Mouse (Mus musculus) ovary, adult 10 weeks (tissue): Measurements from ENCODE around the gene Man1b1. TPM values are rescaled to one million over a fixed set of nuclear protein-coding genes. Genes with fewer than 3 reads are reported as not detected.

Experiments used
- polyA plus RNA-seq: library from polyadenylated mRNA; stranded (reverse); fragments of 350-450 nt; fragmentation: Illumina TruSeq; extraction: RNeasy Lipid Tissue Mini Kit (QIAGEN cat#74804); gene quantifications from one replicate; pipeline ENCODE4 v1.2.3, GENCODE M21; 2014

Gene Man1b1
- 19.7 TPM for polyA plus RNA-seq

GRCm38 (mm10) chr2:25332286-25333160, at the start of gene Man1b1:
Man1b1 (plus strand) TSS chr2:25332338.

GRCm38 (mm10) chr2:25287927-25288649, 44.0 kb upstream of the Man1b1 start, which contains the start of gene Tmem210:
Tmem210 (plus strand) TSS chr2:25288145.

GRCm38 (mm10) chr2:25289651-25290050, 42.5 kb upstream of the Man1b1 start, which contains the start of gene Lrrc26:
Lrrc26 (plus strand) TSS chr2:25289915.

GRCm38 (mm10) chr2:25318971-25319773, 13.0 kb upstream of the Man1b1 start, which contains the start of gene Grin1:
Grin1 (minus strand) TSS chr2:25319187.

GRCm38 (mm10) chr2:25356208-25357079, 24.3 kb downstream of the Man1b1 start, which contains the start of gene Dpp7:
Dpp7 (minus strand) TSS chr2:25356359.

GRCm38 (mm10) chr2:25365091-25365761, 33.1 kb downstream of the Man1b1 start, which contains the start of gene Uap1l1:
Uap1l1 (minus strand) TSS chr2:25365682.

GRCm38 (mm10) chr2:25371764-25372643, 39.9 kb downstream of the Man1b1 start, which contains the start of gene Sapcd2:
Sapcd2 (plus strand) TSS chr2:25372321.

GRCm38 (mm10) chr2:25395721-25396596, 63.8 kb downstream of the Man1b1 start, which contains the start of gene Entpd2:
Entpd2 (plus strand) TSS chr2:25395874.

GRCm38 (mm10) chr2:25399051-25399450, 66.9 kb downstream of the Man1b1 start, which contains the start of gene Npdc1:
Npdc1 (plus strand) TSS chr2:25399351.

Other genes with a start within 250 kb of the Man1b1 start
- gene Noxa1, start 237.2 kb upstream of the Man1b1 start, polyA plus RNA-seq = not detected
- gene Nrarp, start 151.6 kb upstream of the Man1b1 start, polyA plus RNA-seq = 4.8 TPM
- gene Tor4a, start 135.5 kb upstream of the Man1b1 start, polyA plus RNA-seq = 2.8 TPM
- 4.4 TPM for gene Nelfb, start 120.8 kb upstream of the Man1b1 start, polyA plus RNA-seq
- not detected for gene Stpg3, start 117.7 kb upstream of the Man1b1 start, polyA plus RNA-seq
- not detected for gene Fam166a, start 113.6 kb upstream of the Man1b1 start, polyA plus RNA-seq
- gene Tubb4b, start 107.6 kb upstream of the Man1b1 start, polyA plus RNA-seq = 43.8 TPM
- gene Slc34a3, start 98.0 kb upstream of the Man1b1 start, polyA plus RNA-seq = not detected
- gene Rnf224, start 95.6 kb upstream of the Man1b1 start, polyA plus RNA-seq = not detected
- gene Rnf208, start 90.1 kb upstream of the Man1b1 start, polyA plus RNA-seq = not detected
- not detected for gene Cysrt1, start 89.9 kb upstream of the Man1b1 start, polyA plus RNA-seq
- gene AL732309.1, start 85.5 kb upstream of the Man1b1 start, polyA plus RNA-seq = 0.83 TPM
- gene Tmem203, start 76.9 kb upstream of the Man1b1 start, polyA plus RNA-seq = not detected
- 0.31 TPM for gene Tprn, start 69.7 kb upstream of the Man1b1 start, polyA plus RNA-seq
- 0.80 TPM for gene Ssna1, start 59.9 kb upstream of the Man1b1 start, polyA plus RNA-seq
- 7.8 TPM for gene Anapc2, start 59.9 kb upstream of the Man1b1 start, polyA plus RNA-seq
- gene Tmem210, start 44.2 kb upstream of the Man1b1 start, polyA plus RNA-seq = not detected
- gene Lrrc26, start 42.4 kb upstream of the Man1b1 start, polyA plus RNA-seq = not detected
- gene Grin1, start 13.2 kb upstream of the Man1b1 start, polyA plus RNA-seq = not detected
- 6.6 TPM for gene Dpp7, start 24.0 kb downstream of the Man1b1 start, polyA plus RNA-seq
- gene Uap1l1, start 33.3 kb downstream of the Man1b1 start, polyA plus RNA-seq = 0.60 TPM
- gene Sapcd2, start 40.0 kb downstream of the Man1b1 start, polyA plus RNA-seq = 0.17 TPM
- gene Entpd2, start 63.5 kb downstream of the Man1b1 start, polyA plus RNA-seq = 0.34 TPM
- 15.0 TPM for gene Npdc1, start 67.0 kb downstream of the Man1b1 start, polyA plus RNA-seq
- gene Fut7, start 90.9 kb downstream of the Man1b1 start, polyA plus RNA-seq = not detected
- gene Abca2, start 96.4 kb downstream of the Man1b1 start, polyA plus RNA-seq = 0.77 TPM
- gene Clic3, start 124.5 kb downstream of the Man1b1 start, polyA plus RNA-seq = not detected
- 2.4 TPM for gene Paxx, start 128.8 kb downstream of the Man1b1 start, polyA plus RNA-seq
- gene Ptgds, start 137.7 kb downstream of the Man1b1 start, polyA plus RNA-seq = not detected
- not detected for gene Lcn12, start 161.6 kb downstream of the Man1b1 start, polyA plus RNA-seq
- gene Fbxw5, start 168.4 kb downstream of the Man1b1 start, polyA plus RNA-seq = 0.37 TPM
- not detected for gene C8g, start 169.4 kb downstream of the Man1b1 start, polyA plus RNA-seq
- gene Traf2, start 214.6 kb downstream of the Man1b1 start, polyA plus RNA-seq = 0.66 TPM
- 2.4 TPM for gene Edf1, start 225.5 kb downstream of the Man1b1 start, polyA plus RNA-seq
- not detected for gene Mamdc4, start 242.5 kb downstream of the Man1b1 start, polyA plus RNA-seq
- 1.1 TPM for gene Phpt1, start 242.9 kb downstream of the Man1b1 start, polyA plus RNA-seq
- not detected for gene Ajm1, start 249.4 kb downstream of the Man1b1 start, polyA plus RNA-seq